Mouse (Mus musculus): ENCODE data around the gene Gsk3a.

GRCm38 (mm10) chr7:25269029-25269428 lies 31.4 kb upstream of the Gsk3a start:
- TF ChIP-seq ZC3H11A (IDR thresholded peaks at IDR 0.05; ENCODE audit: borderline replicate concordance, low read depth, low read length): no peak
- TF ChIP-seq ZNF384 (IDR thresholded peaks at IDR 0.05; ENCODE audit: low read depth, low read length): no peak
- no peak for TF ChIP-seq HCFC1 (IDR thresholded peaks at IDR 0.05; ENCODE audit: borderline replicate concordance, insufficient read depth, low read length)

All from ES-E14 (cell line).